8 mouse cellular contexts compared by ENCODE assay signal in genomic region chr13:115230494-115230893, GRCm38 (mm10).
DNase-seq lines count a peak whose midpoint lies in the region; ATAC-seq and TF ChIP-seq lines count a peak whose summit lies in the region.

No protein-coding gene starts in this region.

- peak; percentile 81 for TF ChIP-seq CTCF in liver, postnatal 0 days (IDR thresholded peaks at IDR 0.05; ENCODE audit: low read depth)

- no peak overlapping the region for H3K4me2 ChIP-seq in liver, postnatal 0 days (ENCODE audit: low read depth, low read length)

- no peaks in the 10 kb centered on the region for H3K4me1 ChIP-seq in liver, postnatal 0 days (ENCODE audit: insufficient read depth)

- 25% methylated on average over 13 of the region's 13 CpGs for WGBS in liver, postnatal 0 days (ENCODE audit: insufficient replicate concordance)

- ATAC-seq in liver, postnatal 0 days: no peak
- peak; percentile 30; the same call in 1 of the 2 replicates for ATAC-seq in neutrophil, adult 5-6 weeks (ENCODE audit: extremely low read depth, insufficient number of reproducible peaks, low FRiP score, poor library complexity, severe bottlenecking)
- no peak; the same call in 1 of the 2 replicates for ATAC-seq in erythroblast, adult 5-6 weeks (replicated peaks; ENCODE audit: low FRiP score, poor library complexity, severe bottlenecking)

- H3K27me3 ChIP-seq in liver, postnatal 0 days (ENCODE audit: insufficient read depth, low read length): no peaks in the 10 kb centered on the region

- intact Hi-C loops in gastrocnemius, postnatal 14 days (cut with DNase I; ENCODE audit: low total_unique reads): loop anchor here (10.0 kb wide), 1 partner anchor 1484 kb away; no protein-coding TSS in a partner anchor

- no peak for TF ChIP-seq EP300 in liver, postnatal 0 days (IDR thresholded peaks at IDR 0.05; ENCODE audit: low read depth)

- H3K9me3 ChIP-seq in liver, postnatal 0 days (ENCODE audit: low read length): no peaks in the 10 kb centered on the region

- DNase-seq in 416B (ENCODE audit: low read depth) (peak; percentile 71), ES-CJ7 (ENCODE audit: low read depth, low spot score) (peak; percentile 78)
- peak; percentile 75 to 85 for DNase-seq in cerebellum, postnatal 10 days
- DNase-seq in gastrocnemius, postnatal 14 days: peak; percentile 7
- DNase-seq in kidney, postnatal 25 days: peak; percentile 31 to 71
- peak; percentile 30 for DNase-seq in liver, postnatal 0 days

- H3K36me3 ChIP-seq in liver, postnatal 0 days (replicated peaks; ENCODE audit: insufficient read depth, low read length): no peaks in the 10 kb centered on the region

- no peak overlapping the region for H3K27ac ChIP-seq in liver, postnatal 0 days (ENCODE audit: low read depth)

- H3K4me3 ChIP-seq in liver, postnatal 0 days (ENCODE audit: low read depth, low read length): no peak overlapping the region

- no peak overlapping the region for H3K9ac ChIP-seq in liver, postnatal 0 days (replicated peaks)

Comparison
In these comparisons a context has a peak if more than half of its experiments do, and no peak if none do; other contexts are left out.
1. DNase-seq: peak in every context shown above with its lines; median percentile 80 in cerebellum, postnatal 10 days; 78 in ES-CJ7; 71 in 416B; 51 in kidney, postnatal 25 days; 30 in liver, postnatal 0 days; 7 in gastrocnemius, postnatal 14 days.